Mouse (Mus musculus) liver, embryonic 13.5 days (tissue): ENCODE measurements around the gene Scube3. TPM values are rescaled to one million over a fixed set of nuclear protein-coding genes. Genes with fewer than 3 reads are reported as not detected.
A peak's percentile ranks its signal among the peaks of the same experiment; 100 is the strongest.
"Not testable (repeated sequence)": the region's sequence is repeated elsewhere in the genome, so short reads cannot be mapped to it uniquely, and the experiment has no call there.

Source experiments
- ATAC-seq: fragments of 200-750 bp; cut with Nextera tagmentation; 2 replicates; pipeline ENCODE4 v1.8.0; 2017; ENCODE audit warnings: low read depth, mild to moderate bottlenecking, moderate number of reproducible peaks, moderate library complexity
- DNase-seq: peaks from one replicate; pipeline ENCODE4 v3.0.0; 2022
- H3K27ac ChIP-seq: fragments of 300-500 bp; sonication (generic); 2 replicates; pipeline ENCODE4 v1.5.1; 2015; ENCODE audit warnings: moderate library complexity, mild to moderate bottlenecking, inconsistent platforms
- H3K27me3 ChIP-seq: fragments of 300-500 bp; sonication (generic); 2 replicates; pipeline ENCODE4 v1.6.1; 2015; ENCODE audit warnings: mild to moderate bottlenecking, inconsistent platforms
- H3K36me3 ChIP-seq: fragments of 300-500 bp; sonication (generic); 2 replicates; pipeline ENCODE4 v1.6.1; 2015; ENCODE audit warnings: mild to moderate bottlenecking, inconsistent platforms
- H3K4me1 ChIP-seq: fragments of 300-500 bp; sonication (generic); replicated peaks from 2 replicates; pipeline ENCODE4 v1.6.1; 2015; ENCODE audit warnings: inconsistent platforms
- H3K4me2 ChIP-seq: fragments of 300-500 bp; sonication (generic); 2 replicates; pipeline ENCODE4 v1.6.1; 2015; ENCODE audit warnings: inconsistent platforms, mild to moderate bottlenecking, moderate library complexity
- H3K4me3 ChIP-seq: fragments of 300-500 bp; sonication (generic); replicated peaks from 2 replicates; pipeline ENCODE4 v1.5.1; 2015; ENCODE audit warnings: mild to moderate bottlenecking, inconsistent platforms
- H3K9ac ChIP-seq: fragments of 300-500 bp; sonication (generic); 2 replicates; pipeline ENCODE4 v1.6.1; 2015; ENCODE audit warnings: mild to moderate bottlenecking, inconsistent platforms
- H3K9me3 ChIP-seq: fragments of 300-500 bp; sonication (generic); replicated peaks from 2 replicates; pipeline ENCODE4 v1.6.1; 2016; ENCODE audit warnings: inconsistent platforms
- WGBS: fragments of 180-500 bp; shearing (Covaris S2); methylation state at CpG from one replicate; pipeline ENCODE4 v1.1.7; 2015; ENCODE audit not compliant: insufficient replicate concordance; 5-methylcytosine and 5-hydroxymethylcytosine counted together
- polyA plus RNA-seq: library from polyadenylated mRNA; unstranded; fragments of >200 nt; fragmentation: Nextera tagmentation; extraction: Ambion mirVana; gene quantifications from 2 replicates; pipeline ENCODE4 v1.2.1, GENCODE M21; 2015

Scube3 gene
- polyA plus RNA-seq, 1 experiment from 2014 or later = 0.29 TPM

- peaks cover 60% of the 10 kb centered on the region for H3K4me1 ChIP-seq
- 5% methylated on average over 26 of the region's 26 CpGs for WGBS
- peak within 1 kb of the TSS; percentile 61 for H3K4me3 ChIP-seq
These were observed 65.8 kb downstream of the Scube3 start, which contains the start of gene Def6 for GRCm38 (mm10) chr17:28207591-28208313. TSS of gene Def6 (plus strand) at chr17:28207778.

GRCm38 (mm10) chr17:28208314-28208612 lies 66.3 kb downstream of the Scube3 start:
- Histone ChIP-seq H3K4me1 (peaks cover 65% of the 10 kb centered on the region), H3K4me2 (peak overlapping the region; percentile 79), H3K36me3 (no peaks in the 10 kb centered on the region), H3K4me3 (peak overlapping the region; percentile 61), H3K27me3 (no peaks in the 10 kb centered on the region), H3K9ac (peak overlapping the region; percentile 72), H3K9me3 (no peaks in the 10 kb centered on the region), H3K27ac (peak overlapping the region; percentile 72)
- 6% methylated on average over 8 of the region's 8 CpGs for WGBS
- DNase-seq (no peak), ATAC-seq (peak; percentile 11)

More at GRCm38 (mm10) chr17:28207591-28208313, 65.8 kb downstream of the Scube3 start, which contains the start of gene Def6:
- H3K9ac ChIP-seq = peak within 1 kb of the TSS; percentile 72
- H3K27me3 ChIP-seq = no peaks in the 10 kb centered on the region
- peak within 1 kb of the TSS; percentile 79 for H3K4me2 ChIP-seq
- ATAC-seq = peak; percentile 81
- no peaks in the 10 kb centered on the region for H3K9me3 ChIP-seq
- DNase-seq = peak; percentile 55
- H3K36me3 ChIP-seq = peaks cover 3% of the 10 kb centered on the region; the same call in 1 of the 2 replicates
- H3K27ac ChIP-seq = peak within 1 kb of the TSS; percentile 72

GRCm38 (mm10) chr17:28209457-28210110 lies 67.6 kb downstream of the Scube3 start:
- peak overlapping the region; percentile 61 for H3K4me3 ChIP-seq
- peak overlapping the region; percentile 45; the same call in 1 of the 2 replicates for H3K9ac ChIP-seq
- H3K36me3 ChIP-seq = no peaks in the 10 kb centered on the region
- no peaks in the 10 kb centered on the region for H3K27me3 ChIP-seq
- 13% methylated on average over 4 of the region's 4 CpGs for WGBS
- H3K4me1 ChIP-seq = peaks cover 63% of the 10 kb centered on the region
- DNase-seq (no peak), ATAC-seq (no peak)
- H3K4me2 ChIP-seq = peak overlapping the region; percentile 79
- peak overlapping the region; percentile 72 for H3K27ac ChIP-seq
- H3K9me3 ChIP-seq = no peaks in the 10 kb centered on the region

GRCm38 (mm10) chr17:28211921-28212341 lies 70.0 kb downstream of the Scube3 start:
- peak overlapping the region; percentile 34 for H3K4me2 ChIP-seq
- no peak for DNase-seq
- peaks cover 57% of the 10 kb centered on the region for H3K4me1 ChIP-seq
- no peaks in the 10 kb centered on the region for H3K36me3 ChIP-seq
- no peaks in the 10 kb centered on the region for H3K27me3 ChIP-seq
- 17% methylated on average over 6 of the region's 6 CpGs for WGBS
- no peaks in the 10 kb centered on the region for H3K9me3 ChIP-seq
- H3K27ac ChIP-seq = peak overlapping the region; percentile 18
- ATAC-seq = peak; percentile 30
- H3K4me3 ChIP-seq = no peak overlapping the region
- peak overlapping the region; percentile 17; the same call in 1 of the 2 replicates for H3K9ac ChIP-seq

GRCm38 (mm10) chr17:28212391-28212790 lies 70.5 kb downstream of the Scube3 start:
- WGBS = 48% methylated on average over 9 of the region's 9 CpGs
- H3K4me1 ChIP-seq = peaks cover 57% of the 10 kb centered on the region
- peak overlapping the region; percentile 18; the same call in 1 of the 2 replicates for H3K27ac ChIP-seq

GRCm38 (mm10) chr17:28213236-28213635 lies 71.3 kb downstream of the Scube3 start:
- ATAC-seq (no peak), DNase-seq (no peak)
- no peak overlapping the region for H3K27ac ChIP-seq
- WGBS = 25% methylated on average over 4 of the region's 4 CpGs
- no peaks in the 10 kb centered on the region for H3K36me3 ChIP-seq
- no peaks in the 10 kb centered on the region for H3K9me3 ChIP-seq
- H3K27me3 ChIP-seq = no peaks in the 10 kb centered on the region
- H3K4me1 ChIP-seq = peaks cover 57% of the 10 kb centered on the region
- H3K4me2 ChIP-seq = no peak overlapping the region
- no peak overlapping the region for H3K9ac ChIP-seq
- no peak overlapping the region for H3K4me3 ChIP-seq

More at GRCm38 (mm10) chr17:28212391-28212790, 70.5 kb downstream of the Scube3 start:
- Histone ChIP-seq H3K9me3 (no peaks in the 10 kb centered on the region), H3K9ac (peak overlapping the region; percentile 17; the same call in 1 of the 2 replicates), H3K4me2 (peak overlapping the region; percentile 34), H3K36me3 (no peaks in the 10 kb centered on the region), H3K4me3 (no peak overlapping the region), H3K27me3 (no peaks in the 10 kb centered on the region)
- ATAC-seq (no peak), DNase-seq (no peak)

- H3K27me3 ChIP-seq = no peaks in the 10 kb centered on the region
- WGBS = 73% methylated on average over 9 of the region's 9 CpGs
These were observed 74.8 kb downstream of the Scube3 start for GRCm38 (mm10) chr17:28216791-28217190.

GRCm38 (mm10) chr17:28217721-28218649 lies 76.0 kb downstream of the Scube3 start:
- Histone ChIP-seq H3K36me3 (peaks cover 13% of the 10 kb centered on the region; the same call in 1 of the 2 replicates), H3K9ac (peak overlapping the region; percentile 33; the same call in 1 of the 2 replicates), H3K4me1 (peaks cover 38% of the 10 kb centered on the region), H3K27me3 (no peaks in the 10 kb centered on the region), H3K27ac (peak overlapping the region; percentile 55), H3K9me3 (no peaks in the 10 kb centered on the region), H3K4me2 (peak overlapping the region; percentile 47), H3K4me3 (peak overlapping the region; percentile 15; the same call in 1 of the 2 replicates)
- WGBS = 14% methylated on average over 23 of the region's 23 CpGs
- DNase-seq = no peak
- 0 out of 2 replicates have a peak, but pooled peaks have one; percentile 28 for ATAC-seq

More at GRCm38 (mm10) chr17:28216791-28217190, 74.8 kb downstream of the Scube3 start:
- H3K36me3 ChIP-seq = peaks cover 13% of the 10 kb centered on the region; the same call in 1 of the 2 replicates
- peaks cover 38% of the 10 kb centered on the region for H3K4me1 ChIP-seq
- no peak overlapping the region for H3K4me2 ChIP-seq
- ATAC-seq (no peak), DNase-seq (no peak)
- no peaks in the 10 kb centered on the region for H3K9me3 ChIP-seq
- no peak overlapping the region for H3K9ac ChIP-seq
- H3K27ac ChIP-seq = peak overlapping the region; percentile 27; the same call in 1 of the 2 replicates
- H3K4me3 ChIP-seq = no peak overlapping the region

GRCm38 (mm10) chr17:28222463-28222862 lies 80.5 kb downstream of the Scube3 start:
- H3K36me3 ChIP-seq = peaks cover 13% of the 10 kb centered on the region; the same call in 1 of the 2 replicates
- peaks cover 63% of the 10 kb centered on the region for H3K4me1 ChIP-seq
- not testable (repeated sequence) for H3K27me3 ChIP-seq, H3K27ac ChIP-seq, ATAC-seq, H3K4me3 ChIP-seq, H3K9ac ChIP-seq, H3K4me2 ChIP-seq, H3K9me3 ChIP-seq, DNase-seq
- 82% methylated on average over 10 of the region's 10 CpGs for WGBS

- DNase-seq (peak; percentile 93), ATAC-seq (peak; percentile 94)
- Histone ChIP-seq H3K9me3 (no peaks in the 10 kb centered on the region), H3K36me3 (peaks cover 25% of the 10 kb centered on the region; the same call in 1 of the 2 replicates), H3K27me3 (no peaks in the 10 kb centered on the region), H3K4me3 (peak overlapping the region; percentile 65), H3K4me2 (peak overlapping the region; percentile 93), H3K9ac (peak overlapping the region; percentile 76), H3K27ac (peak overlapping the region; percentile 60), H3K4me1 (peaks cover 49% of the 10 kb centered on the region)
- WGBS = 2% methylated on average over 46 of the region's 46 CpGs
These were observed 81.8 kb downstream of the Scube3 start for GRCm38 (mm10) chr17:28223561-28224391.
